Mouse (Mus musculus) effector memory CD4-positive, alpha-beta T cell, adult 5 months (primary cell): ENCODE results near the gene Lum. TPM values are rescaled to one million over a fixed set of nuclear protein-coding genes. Genes with fewer than 3 reads are reported as not detected.

Experiments
- polyA plus RNA-seq: library from polyadenylated mRNA; unstranded; fragments of 100-300 nt; shearing (Covaris generic); gene quantifications from one replicate; pipeline ENCODE4 v1.2.1, GENCODE M21; 2017

The Lum gene
- polyA plus RNA-seq: not detected

GRCm38 (mm10) chr10:97564957-97565856 is at the start of gene Lum:
Lum (plus strand) TSS chr10:97565128.

GRCm38 (mm10) chr10:97606579-97606978 is 41.7 kb downstream of the Lum start, which contains the start of gene Kera:
Kera (plus strand) TSS chr10:97606879.

Other genes with a start within 250 kb of the Lum start
- gene Dcn, start 85.5 kb upstream of the Lum start, polyA plus RNA-seq: not detected
- gene Kera, start 41.8 kb downstream of the Lum start, polyA plus RNA-seq: not detected
- not detected for gene Epyc, start 78.9 kb downstream of the Lum start, polyA plus RNA-seq
- not detected for gene Ccer1, start 127.9 kb downstream of the Lum start, polyA plus RNA-seq
- 0.32 TPM for gene C030005K15Rik, start 161.6 kb downstream of the Lum start, polyA plus RNA-seq